Mouse (Mus musculus) ES-E14 (cell line): ENCODE data around the gene Cacna1d.

ENCODE experiments used
- HCFC1 ChIP-seq: IDR thresholded peaks from 2 replicates; pipeline ENCODE4 v1.6.1; 2012; ENCODE audit warnings: low read length, inconsistent platforms, borderline replicate concordance; ENCODE audit not compliant: insufficient read depth
- MAFK ChIP-seq: IDR thresholded peaks from 2 replicates; pipeline ENCODE4 v1.6.1; 2014; ENCODE audit warnings: mild to moderate bottlenecking, low read depth, low read length, inconsistent platforms; ENCODE audit not compliant: insufficient read depth
- ZC3H11A ChIP-seq: IDR thresholded peaks from 2 replicates; pipeline ENCODE4 v1.6.1; 2012; ENCODE audit warnings: low read depth, mild to moderate bottlenecking, inconsistent platforms, low read length, borderline replicate concordance
- ZNF384 ChIP-seq: IDR thresholded peaks from 2 replicates; pipeline ENCODE4 v1.6.1; 2012; ENCODE audit warnings: low read depth, low read length, inconsistent platforms

DNA sequence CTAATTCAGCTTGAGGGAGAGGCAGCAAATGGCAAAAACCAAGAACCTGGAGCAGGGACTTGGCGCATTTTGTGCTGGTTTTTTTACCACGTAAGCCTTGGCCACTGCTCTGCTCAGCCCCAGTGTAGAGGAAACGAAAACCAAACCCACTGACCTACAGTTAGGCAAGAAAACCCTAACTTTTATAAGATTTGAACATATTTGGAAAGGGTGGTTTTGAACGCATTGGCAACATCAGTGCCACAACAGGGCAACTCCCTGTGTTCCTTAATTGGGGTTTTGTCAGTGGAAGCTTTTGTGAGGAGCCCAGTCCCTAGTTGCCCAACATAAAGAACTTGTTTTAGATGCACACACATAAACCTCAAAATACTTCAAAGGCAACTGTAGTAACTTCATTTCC is 384.7 kb downstream of the Cacna1d start:
- TF ChIP-seq ZC3H11A, result no peak
- TF ChIP-seq HCFC1, result no peak
- no peak for TF ChIP-seq ZNF384
- TF ChIP-seq MAFK, result no peak
